Mouse (Mus musculus) liver, embryonic 15.5 days (tissue): ENCODE data around the gene Abt1. TPM values are rescaled to one million over a fixed set of nuclear protein-coding genes. Genes with fewer than 3 reads are reported as not detected.

ENCODE experiments used
- ATAC-seq: fragments of 200-750 bp; cut with Nextera tagmentation; 2 replicates; pipeline ENCODE4 v1.8.0; 2017; ENCODE audit warnings: moderate number of reproducible peaks, mild to moderate bottlenecking, moderate library complexity; ENCODE audit not compliant: insufficient read depth
- H3K27ac ChIP-seq: fragments of 300-500 bp; sonication (generic); replicated peaks from 2 replicates; pipeline ENCODE4 v1.5.1; 2015; ENCODE audit warnings: mild to moderate bottlenecking, inconsistent platforms
- H3K27me3 ChIP-seq: fragments of 300-500 bp; sonication (generic); 2 replicates; pipeline ENCODE4 v1.6.1; 2015; ENCODE audit warnings: mild to moderate bottlenecking, inconsistent platforms
- H3K36me3 ChIP-seq: fragments of 300-500 bp; sonication (generic); replicated peaks from 2 replicates; pipeline ENCODE4 v1.6.1; 2015; ENCODE audit warnings: moderate library complexity, mild to moderate bottlenecking, inconsistent platforms
- H3K4me1 ChIP-seq: fragments of 300-500 bp; sonication (generic); replicated peaks from 2 replicates; pipeline ENCODE4 v1.6.1; 2015; ENCODE audit warnings: inconsistent platforms
- H3K4me2 ChIP-seq: fragments of 300-500 bp; sonication (generic); 2 replicates; pipeline ENCODE4 v1.6.1; 2015; ENCODE audit warnings: moderate library complexity, mild to moderate bottlenecking, inconsistent platforms
- H3K4me3 ChIP-seq: fragments of 300-500 bp; sonication (generic); replicated peaks from 2 replicates; pipeline ENCODE4 v1.5.1; 2015; ENCODE audit warnings: mild to moderate bottlenecking, inconsistent platforms
- H3K9ac ChIP-seq: fragments of 300-500 bp; sonication (generic); 2 replicates; pipeline ENCODE4 v1.6.1; 2015; ENCODE audit warnings: moderate library complexity, mild to moderate bottlenecking, inconsistent platforms
- H3K9me3 ChIP-seq: fragments of 300-500 bp; sonication (generic); replicated peaks from 2 replicates; pipeline ENCODE4 v1.6.1; 2016; ENCODE audit warnings: inconsistent platforms
- WGBS: fragments of 180-500 bp; shearing (Covaris S2); methylation state at CpG from one replicate; pipeline ENCODE4 v1.1.7; 2015; ENCODE audit warnings: mixed read lengths; ENCODE audit not compliant: insufficient replicate concordance; 5-methylcytosine and 5-hydroxymethylcytosine counted together
- polyA plus RNA-seq: library from polyadenylated mRNA; unstranded; fragments of >200 nt; fragmentation: Nextera tagmentation; extraction: Ambion mirVana; gene quantifications from 2 replicates; pipeline ENCODE4 v1.2.1, GENCODE M21; 2015

Abt1 gene
- polyA plus RNA-seq, 1 experiment from 2014 or later, result 5.2 TPM

DNA sequence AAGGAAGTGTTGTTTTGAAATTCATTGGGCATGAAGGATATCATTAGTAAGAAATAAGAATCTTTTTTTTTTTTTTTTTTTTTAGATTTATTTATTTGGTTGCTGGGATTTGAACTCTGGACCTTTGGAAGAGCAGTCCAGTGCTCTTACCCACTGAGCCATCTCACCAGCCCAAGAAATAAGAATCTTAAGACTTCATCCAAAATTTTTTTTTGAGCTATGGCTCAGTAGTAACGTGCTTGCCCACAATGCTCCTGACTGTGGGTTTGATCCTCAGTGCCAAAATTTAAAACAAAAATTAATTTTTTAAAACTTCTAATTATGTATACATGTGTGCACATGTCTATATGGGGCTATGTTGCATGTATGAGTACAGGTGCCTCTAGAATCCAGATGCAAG, 36.1 kb downstream of the Abt1 start:
- no peaks in the 10 kb centered on the region for H3K36me3 ChIP-seq
- H3K9me3 ChIP-seq, result no peaks in the 10 kb centered on the region
- H3K27ac ChIP-seq, result no peak overlapping the region
- no peak overlapping the region for H3K9ac ChIP-seq
- no peaks in the 10 kb centered on the region for H3K4me1 ChIP-seq
- WGBS, result 70% methylated on average over 1 of the region's 1 CpGs
- no peak overlapping the region for H3K4me2 ChIP-seq
- no peak for ATAC-seq
- H3K4me3 ChIP-seq, result no peak overlapping the region
- peaks cover 10% of the 10 kb centered on the region for H3K27me3 ChIP-seq

- no peaks in the 10 kb centered on the region for H3K9me3 ChIP-seq
- WGBS, result 22% methylated on average over 1 of the region's 1 CpGs
These were observed 40.5 kb downstream of the Abt1 start for GRCm38 (mm10) chr13:23383127-23383526.

DNA sequence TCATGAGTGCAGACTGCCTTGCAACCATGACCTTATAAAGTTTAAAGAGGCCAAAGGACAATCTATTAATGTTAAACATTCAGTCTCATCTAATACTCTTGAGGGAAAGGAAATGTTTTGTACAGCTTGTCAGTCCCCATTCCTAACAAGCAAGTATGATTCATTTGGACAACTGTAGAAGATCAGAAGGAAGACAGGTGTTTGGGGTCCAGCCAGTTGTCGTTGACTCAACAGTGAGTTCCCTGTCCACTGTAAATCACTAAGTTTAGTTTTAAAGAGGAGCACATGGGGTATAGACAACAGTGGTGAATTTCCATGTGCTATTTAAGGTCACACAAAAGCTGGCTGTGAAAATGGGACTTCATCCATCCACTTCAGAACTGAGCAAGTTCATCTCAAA, 51.2 kb downstream of the Abt1 start:
- H3K27me3 ChIP-seq, result no peaks in the 10 kb centered on the region
- H3K9ac ChIP-seq, result no peak overlapping the region
- no peaks in the 10 kb centered on the region for H3K36me3 ChIP-seq
- H3K4me2 ChIP-seq, result no peak overlapping the region
- peaks cover 18% of the 10 kb centered on the region for H3K4me1 ChIP-seq
- no peak overlapping the region for H3K4me3 ChIP-seq
- H3K9me3 ChIP-seq, result no peaks in the 10 kb centered on the region
- no peak for ATAC-seq
- no peak overlapping the region for H3K27ac ChIP-seq
- WGBS, result 68% methylated on average over 1 of the region's 1 CpGs

More at GRCm38 (mm10) chr13:23383127-23383526, 40.5 kb downstream of the Abt1 start:
- no peak overlapping the region for H3K27ac ChIP-seq
- H3K4me1 ChIP-seq, result no peaks in the 10 kb centered on the region
- no peak for ATAC-seq
- no peaks in the 10 kb centered on the region for H3K36me3 ChIP-seq
- no peak overlapping the region for H3K9ac ChIP-seq
- no peaks in the 10 kb centered on the region for H3K27me3 ChIP-seq
- no peak overlapping the region for H3K4me2 ChIP-seq
- H3K4me3 ChIP-seq, result no peak overlapping the region

GRCm38 (mm10) chr13:23370075-23370474, 53.6 kb downstream of the Abt1 start:
- Histone ChIP-seq H3K4me2 (peak overlapping the region; percentile 86), H3K9me3 (no peaks in the 10 kb centered on the region), H3K27me3 (no peaks in the 10 kb centered on the region), H3K4me1 (peaks cover 32% of the 10 kb centered on the region), H3K27ac (no peak overlapping the region), H3K9ac (no peak overlapping the region), H3K4me3 (peak overlapping the region; percentile 91), H3K36me3 (no peaks in the 10 kb centered on the region)
- 86% methylated on average over 4 of the region's 4 CpGs for WGBS
- ATAC-seq, result no peak

DNA sequence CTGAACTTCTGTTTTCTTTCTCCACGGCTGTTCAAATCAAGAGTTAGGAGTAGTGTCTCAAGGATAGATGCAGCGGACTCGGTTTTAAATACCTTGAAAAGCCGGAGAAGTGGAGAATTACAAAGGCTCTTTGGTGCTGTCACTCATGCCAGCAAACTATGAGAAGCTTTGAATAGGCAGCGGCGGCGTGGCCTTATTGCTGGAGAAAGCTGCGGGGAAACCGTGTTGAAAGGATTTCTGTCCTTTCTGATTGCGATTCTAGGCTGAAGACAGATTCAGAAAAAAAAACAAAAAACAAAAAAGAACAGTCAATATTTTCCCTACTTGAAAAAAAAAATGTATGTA, 54.3 kb downstream of the Abt1 start:
- Histone ChIP-seq H3K27ac (peak overlapping the region; percentile 92), H3K9me3 (no peaks in the 10 kb centered on the region), H3K4me1 (peaks cover 33% of the 10 kb centered on the region), H3K9ac (peak overlapping the region; percentile 93), H3K4me3 (peak overlapping the region; percentile 91), H3K27me3 (no peaks in the 10 kb centered on the region), H3K4me2 (peak overlapping the region; percentile 86), H3K36me3 (peaks cover 5% of the 10 kb centered on the region; the same call in 1 of the 2 replicates)
- ATAC-seq, result peak; percentile 17
- whole genome bisulfite sequencing, result under 1% methylated on average over 10 of the region's 10 CpGs

DNA sequence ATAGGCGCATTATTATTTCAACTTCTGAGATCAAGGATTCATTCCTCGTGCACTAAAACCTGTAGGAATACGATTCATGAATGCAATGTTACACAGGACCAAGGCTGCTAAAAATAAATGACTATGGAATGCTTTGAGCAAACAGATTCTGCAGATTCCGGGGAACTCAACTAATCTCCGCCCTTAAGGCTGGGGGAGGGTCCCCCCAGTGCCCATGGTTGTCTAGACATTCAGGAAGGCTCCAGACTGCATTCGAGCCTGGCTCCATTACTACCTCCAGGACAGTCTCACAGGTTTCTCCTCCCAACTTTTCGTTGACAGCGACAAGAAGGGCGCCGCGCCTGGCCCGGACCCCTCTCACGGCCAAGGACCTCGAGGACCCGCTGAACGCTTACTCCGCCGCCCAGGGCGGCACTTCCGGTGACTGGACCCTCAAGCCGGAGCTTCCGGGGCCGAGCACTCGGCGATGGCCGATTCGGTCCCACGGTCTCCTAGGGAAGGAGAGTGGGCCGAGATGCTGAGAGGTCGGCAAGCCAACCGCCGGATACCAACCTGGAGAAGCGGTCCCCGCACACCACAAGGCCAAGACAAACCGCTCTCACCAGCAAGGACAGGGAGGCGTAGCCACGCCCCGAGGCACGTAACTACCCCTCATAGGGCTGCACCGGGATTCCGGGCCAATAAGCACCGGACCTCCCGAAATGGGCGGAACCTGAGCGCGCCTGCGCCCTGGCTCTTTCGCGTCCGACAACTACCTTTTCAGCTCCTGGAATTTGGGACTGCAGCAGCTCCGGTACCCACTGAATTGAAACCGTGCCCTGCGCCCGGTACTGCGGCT, 54.9 kb downstream of the Abt1 start, which contains the start of gene Zfp322a:
Zfp322a (minus strand) TSS at position 626 of the 838 bp plus-strand sequence.
- WGBS, result under 1% methylated on average over 55 of the region's 55 CpGs
- Histone ChIP-seq H3K36me3 (peaks cover 11% of the 10 kb centered on the region; the same call in 1 of the 2 replicates), H3K9ac (peak within 1 kb of the TSS; percentile 93), H3K27me3 (no peaks in the 10 kb centered on the region), H3K4me2 (peak within 1 kb of the TSS; percentile 86), H3K4me3 (peak within 1 kb of the TSS; percentile 91), H3K4me1 (peaks cover 38% of the 10 kb centered on the region), H3K9me3 (no peaks in the 10 kb centered on the region), H3K27ac (peak within 1 kb of the TSS; percentile 92)
- ATAC-seq, result peak; percentile 100

Other genes with a start within 250 kb of the Abt1 start
- gene Vmn1r220, start 235.9 kb downstream of the Abt1 start, polyA plus RNA-seq, result not detected in 2 replicates
- not detected in 2 replicates for gene Vmn1r221, start 209.7 kb downstream of the Abt1 start, polyA plus RNA-seq
- gene Vmn1r222, start 187.9 kb downstream of the Abt1 start, polyA plus RNA-seq, result not detected in 2 replicates
- not detected in 2 replicates for gene Vmn1r223, start 176.7 kb downstream of the Abt1 start, polyA plus RNA-seq
- 11.2 and 12.6 TPM in 2 replicates for gene Zfp322a, start 54.7 kb downstream of the Abt1 start, polyA plus RNA-seq
- gene Btn1a1, start 42.0 kb upstream of the Abt1 start, polyA plus RNA-seq, result 1.6 and 2.1 TPM in 2 replicates
- not detected in 2 replicates for gene Btn2a2, start 65.0 kb upstream of the Abt1 start, polyA plus RNA-seq
- 4.6 and 7.0 TPM in 2 replicates for gene Hist1h4h, start 107.2 kb upstream of the Abt1 start, polyA plus RNA-seq
- gene Hist1h2af, start 110.0 kb upstream of the Abt1 start, polyA plus RNA-seq, result 8.3 and 9.7 TPM in 2 replicates
- 9.4 and 11.7 TPM in 2 replicates for gene Hist1h3g, start 111.6 kb upstream of the Abt1 start, polyA plus RNA-seq
- 1.5 and 1.6 TPM in 2 replicates for gene Hist1h2bh, start 119.5 kb upstream of the Abt1 start, polyA plus RNA-seq
- gene Hist1h3f, start 120.2 kb upstream of the Abt1 start, polyA plus RNA-seq, result 0.99 and 1.4 TPM in 2 replicates
- 1.4 and 2.5 TPM in 2 replicates for gene Hist1h4f, start 127.8 kb upstream of the Abt1 start, polyA plus RNA-seq
- gene Hist1h1d, start 129.4 kb upstream of the Abt1 start, polyA plus RNA-seq, result 1.1 TPM in 2 replicates
- gene Hist1h3e, start 138.5 kb upstream of the Abt1 start, polyA plus RNA-seq, result 2.7 and 4.4 TPM in 2 replicates
- gene Hist1h2ae, start 147.4 kb upstream of the Abt1 start, polyA plus RNA-seq, result 75.0 and 100 TPM in 2 replicates
- gene Hist1h2bg, start 147.5 kb upstream of the Abt1 start, polyA plus RNA-seq, result 10.0 and 11.6 TPM in 2 replicates
- gene Hist1h2bf, start 150.3 kb upstream of the Abt1 start, polyA plus RNA-seq, result 4.0 and 6.7 TPM in 2 replicates
- 3.6 and 4.1 TPM in 2 replicates for gene Hist1h2ad, start 150.5 kb upstream of the Abt1 start, polyA plus RNA-seq
- gene Hist1h3d, start 151.9 kb upstream of the Abt1 start, polyA plus RNA-seq, result 6.0 and 7.4 TPM in 2 replicates
- gene Hist1h4d, start 157.7 kb upstream of the Abt1 start, polyA plus RNA-seq, result 125 and 146 TPM in 2 replicates
- 1.8 and 1.9 TPM in 2 replicates for gene Hist1h2be, start 197.3 kb upstream of the Abt1 start, polyA plus RNA-seq
- gene Hist1h1e, start 198.7 kb upstream of the Abt1 start, polyA plus RNA-seq, result 24.7 and 26.6 TPM in 2 replicates